Mouse (Mus musculus) limb, embryonic 11.5 days (tissue): ENCODE results near the gene Rraga. TPM values are rescaled to one million over a fixed set of nuclear protein-coding genes. Genes with fewer than 3 reads are reported as not detected.
"Not testable (repeated sequence)": the region's sequence is repeated elsewhere in the genome, so short reads cannot be mapped to it uniquely, and the experiment has no call there.

Experiments used
- ATAC-seq: fragments of 200-750 bp; cut with Nextera tagmentation; 2 replicates; pipeline ENCODE4 v1.8.0; 2017; ENCODE audit warnings: low read depth; ENCODE audit not compliant: insufficient number of reproducible peaks, low FRiP score, low TSS enrichment
- DNase-seq: peaks from one replicate; pipeline ENCODE4 v3.0.0-alpha.2; 2015; ENCODE audit warnings: low spot score
- H3K27ac ChIP-seq: fragments of 300-500 bp; sonication (generic); replicated peaks from 2 replicates; pipeline ENCODE4 v1.5.1; 2014; ENCODE audit warnings: low read depth, mild to moderate bottlenecking, low read length
- H3K27me3 ChIP-seq: fragments of 300-500 bp; sonication (generic); 2 replicates; pipeline ENCODE4 v1.6.1; 2014; ENCODE audit warnings: mild to moderate bottlenecking, low read length, mixed read lengths; ENCODE audit not compliant: control insufficient read depth, insufficient read depth
- H3K36me3 ChIP-seq: fragments of 300-500 bp; sonication (generic); 2 replicates; pipeline ENCODE4 v1.6.1; 2014; ENCODE audit warnings: mild to moderate bottlenecking, low read length, moderate library complexity, mixed read lengths; ENCODE audit not compliant: control insufficient read depth, insufficient read depth
- H3K4me1 ChIP-seq: fragments of 300-500 bp; sonication (generic); 2 replicates; pipeline ENCODE4 v1.6.1; 2014; ENCODE audit warnings: low read length, mixed read lengths; ENCODE audit not compliant: control insufficient read depth, insufficient read depth
- H3K4me2 ChIP-seq: fragments of 300-500 bp; sonication (generic); 2 replicates; pipeline ENCODE4 v1.6.1; 2014; ENCODE audit warnings: low read depth, mild to moderate bottlenecking, moderate library complexity; ENCODE audit not compliant: severe bottlenecking
- H3K4me3 ChIP-seq: fragments of 300-500 bp; sonication (generic); 2 replicates; pipeline ENCODE4 v1.5.1; 2014; ENCODE audit warnings: low read depth, low read length
- H3K9ac ChIP-seq: fragments of 300-500 bp; sonication (generic); 2 replicates; pipeline ENCODE4 v1.6.1; 2014; ENCODE audit warnings: mild to moderate bottlenecking, low read length
- H3K9me3 ChIP-seq: fragments of 300-500 bp; sonication (generic); 2 replicates; pipeline ENCODE4 v1.6.1; 2016; ENCODE audit warnings: low read length; ENCODE audit not compliant: control insufficient read depth
- WGBS: fragments of 180-500 bp; shearing (Covaris S2); extraction: QIAGEN DNeasy Blood & Tissue Kit; methylation state at CpG from one replicate; pipeline ENCODE4 v1.1.7; 2014; 5-methylcytosine and 5-hydroxymethylcytosine counted together
- polyA plus RNA-seq: library from polyadenylated mRNA; unstranded; fragments of >200 nt; fragmentation: Nextera tagmentation; extraction: Ambion mirVana; gene quantifications from 2 replicates; pipeline ENCODE4 v1.2.1, GENCODE M21; 2014

Gene Rraga
- polyA plus RNA-seq, 1 experiment from 2014 or later, result 85.0 TPM

GRCm38 (mm10) chr4:86620506-86620905, 45.0 kb downstream of the Rraga start:
- WGBS, result 71% methylated on average over 2 of the region's 2 CpGs
- Histone ChIP-seq H3K4me2 (no peak overlapping the region), H3K27ac (no peak overlapping the region), H3K27me3 (no peaks in the 10 kb centered on the region), H3K4me3 (no peak overlapping the region), H3K36me3 (no peaks in the 10 kb centered on the region), H3K4me1 (no peaks in the 10 kb centered on the region), H3K9me3 (no peaks in the 10 kb centered on the region), H3K9ac (no peak overlapping the region)
- DNase-seq, result no peak
- no peak for ATAC-seq

GRCm38 (mm10) chr4:86622116-86622515, 46.6 kb downstream of the Rraga start:
- Histone ChIP-seq H3K27me3 (no peaks in the 10 kb centered on the region), H3K36me3 (no peaks in the 10 kb centered on the region), H3K4me1 (no peaks in the 10 kb centered on the region), H3K4me2 (no peak overlapping the region), H3K9me3 (no peaks in the 10 kb centered on the region), H3K9ac (no peak overlapping the region), H3K27ac (no peak overlapping the region), H3K4me3 (no peak overlapping the region)
- ATAC-seq (no peak), DNase-seq (no peak)
- WGBS, result 73% methylated on average over 3 of the region's 3 CpGs

DNA sequence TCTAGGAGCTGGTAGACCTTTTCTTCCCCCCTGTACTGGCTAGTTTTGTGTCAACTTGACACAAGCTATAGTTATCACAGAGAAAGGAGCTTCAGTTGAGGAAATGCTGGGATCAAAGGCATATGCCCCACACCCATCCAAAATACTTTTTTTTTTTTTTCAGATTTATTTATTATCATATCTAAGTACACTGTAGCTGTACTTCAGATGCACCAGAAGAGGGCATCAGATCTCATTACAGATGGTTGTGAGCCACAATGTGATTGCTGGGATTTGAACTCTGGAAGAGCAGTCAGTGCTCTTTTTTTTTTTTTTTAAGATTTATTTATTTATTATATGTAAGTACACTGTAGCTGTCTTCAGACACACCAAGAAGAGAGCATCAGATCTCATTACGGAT, 47.1 kb downstream of the Rraga start:
- ATAC-seq, H3K27me3 ChIP-seq, H3K4me2 ChIP-seq, DNase-seq, H3K4me1 ChIP-seq, H3K9me3 ChIP-seq, H3K36me3 ChIP-seq, H3K9ac ChIP-seq, H3K27ac ChIP-seq, H3K4me3 ChIP-seq: not testable (repeated sequence)
- WGBS, result 92% methylated on average over 1 of the region's 1 CpGs

GRCm38 (mm10) chr4:86625463-86625862, 50.0 kb downstream of the Rraga start:
- H3K27ac ChIP-seq, result no peak overlapping the region
- H3K9me3 ChIP-seq, result no peaks in the 10 kb centered on the region
- H3K27me3 ChIP-seq, result no peaks in the 10 kb centered on the region
- no peak overlapping the region for H3K4me2 ChIP-seq
- no peak for DNase-seq
- H3K4me3 ChIP-seq, result no peak overlapping the region
- no peaks in the 10 kb centered on the region for H3K4me1 ChIP-seq
- no peaks in the 10 kb centered on the region for H3K36me3 ChIP-seq
- WGBS, result 85% methylated on average over 5 of the region's 5 CpGs
- H3K9ac ChIP-seq, result no peak overlapping the region
- ATAC-seq, result no peak

DNA sequence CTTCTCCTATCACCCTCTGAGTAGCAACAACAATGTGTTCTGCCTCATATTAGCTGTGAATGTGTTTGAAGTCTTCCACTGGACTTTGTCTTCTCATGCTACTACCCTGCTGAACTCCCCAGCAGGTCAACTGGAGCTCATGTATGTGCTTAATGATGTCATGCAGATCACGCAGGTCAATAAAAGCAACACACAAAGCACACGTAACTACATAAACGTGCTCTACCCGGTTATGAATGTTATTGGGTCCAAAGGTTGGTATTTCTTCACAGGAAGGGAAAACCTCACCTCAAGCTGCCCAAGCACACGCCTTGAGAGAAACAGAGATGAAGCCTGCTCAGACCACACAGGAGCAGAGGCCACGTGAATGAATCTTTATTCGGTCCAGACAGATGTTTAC, 51.0 kb downstream of the Rraga start:
- not testable (repeated sequence) for H3K4me3 ChIP-seq, ATAC-seq
- WGBS, result 85% methylated on average over 7 of the region's 7 CpGs

More for the DNA sequence above, 51.0 kb downstream of the Rraga start:
- H3K4me1 ChIP-seq, H3K27ac ChIP-seq, H3K9me3 ChIP-seq, H3K36me3 ChIP-seq, H3K9ac ChIP-seq, H3K4me2 ChIP-seq, DNase-seq, H3K27me3 ChIP-seq: not testable (repeated sequence)

Other genes with a start within 250 kb of the Rraga start
- gene Saxo1, start 17.3 kb upstream of the Rraga start, polyA plus RNA-seq, result 0.18 and 0.36 TPM in 2 replicates
- gene Haus6, start 36.4 kb downstream of the Rraga start, polyA plus RNA-seq, result 30.7 and 34.1 TPM in 2 replicates
- gene Plin2, start 94.4 kb downstream of the Rraga start, polyA plus RNA-seq, result 80.0 and 83.8 TPM in 2 replicates
- 7.0 and 7.9 TPM in 2 replicates for gene Dennd4c, start 172.9 kb downstream of the Rraga start, polyA plus RNA-seq